In genomic region chr4:123046300-123046699, GRCm38 (mm10) we compare ENCODE assay signal across 14 mouse cellular contexts. TPM values are rescaled to one million over a fixed set of nuclear protein-coding genes. Genes with fewer than 3 reads are reported as not detected.
DNase-seq lines count a peak whose midpoint lies in the region; ATAC-seq lines count a peak whose summit lies in the region.
"Had no signal": no experiment of that assay in that cellular context is flagged by ENCODE, and none has a peak within 500 bp of the region (broad histone marks: within the 10 kb centered on the region; RNA-seq: fewer than 3 reads in every experiment).

No protein-coding gene starts in this region.

- peaks cover 72% of the 10 kb centered on the region for H3K36me3 ChIP-seq in forebrain, embryonic 12.5 days (replicated peaks)
- H3K36me3 ChIP-seq in forebrain, embryonic 13.5 days (ENCODE audit: poor library complexity, severe bottlenecking): peaks cover 83% of the 10 kb centered on the region
- H3K36me3 ChIP-seq in embryonic facial prominence, embryonic 13.5 days: peaks cover 68% of the 10 kb centered on the region

- ATAC-seq in forebrain, embryonic 12.5 days (ENCODE audit: low FRiP score): no peak
- no peak for ATAC-seq in forebrain, embryonic 13.5 days
- 0 out of 2 replicates have a peak, but pooled peaks have one; percentile 63 for ATAC-seq in embryonic facial prominence, embryonic 13.5 days (ENCODE audit: insufficient number of reproducible peaks, insufficient read depth, low FRiP score, low TSS enrichment, low read depth)
- ATAC-seq in megakaryocyte-erythroid progenitor cell, adult 5-6 weeks (replicated peaks; ENCODE audit: low FRiP score, low TSS enrichment, poor library complexity, severe bottlenecking): no peak
- ATAC-seq in erythroid progenitor cell, adult 5-6 weeks (replicated peaks; ENCODE audit: low FRiP score, poor library complexity, severe bottlenecking): no peak
- ATAC-seq: intestine, embryonic 16.5 days had no signal

- no peaks in the 10 kb centered on the region for H3K27me3 ChIP-seq in forebrain, embryonic 12.5 days
- no peaks in the 10 kb centered on the region for H3K27me3 ChIP-seq in forebrain, embryonic 13.5 days
- H3K27me3 ChIP-seq in embryonic facial prominence, embryonic 13.5 days: no peaks in the 10 kb centered on the region
- H3K27me3 ChIP-seq: liver, embryonic 13.5 days had no signal

- peak overlapping the region; percentile 32; the same call in 1 of the 2 replicates for H3K27ac ChIP-seq in forebrain, embryonic 12.5 days
- no peak overlapping the region for H3K27ac ChIP-seq in forebrain, embryonic 13.5 days
- peak overlapping the region; percentile 80 for H3K27ac ChIP-seq in embryonic facial prominence, embryonic 13.5 days
- H3K27ac ChIP-seq: liver, embryonic 13.5 days had no signal

- H3K9me3 ChIP-seq in forebrain, embryonic 12.5 days: no peaks in the 10 kb centered on the region
- H3K9me3 ChIP-seq in forebrain, embryonic 13.5 days (replicated peaks): no peaks in the 10 kb centered on the region
- H3K9me3 ChIP-seq in embryonic facial prominence, embryonic 13.5 days: no peaks in the 10 kb centered on the region
- H3K9me3 ChIP-seq: liver, embryonic 13.5 days had no signal

- peaks cover 31% of the 10 kb centered on the region for H3K4me1 ChIP-seq in forebrain, embryonic 12.5 days
- H3K4me1 ChIP-seq in forebrain, embryonic 13.5 days: peaks cover 43% of the 10 kb centered on the region
- peaks cover 15% of the 10 kb centered on the region for H3K4me1 ChIP-seq in embryonic facial prominence, embryonic 13.5 days

- H3K4me2 ChIP-seq in forebrain, embryonic 12.5 days: no peak overlapping the region
- H3K4me2 ChIP-seq in forebrain, embryonic 13.5 days: no peak overlapping the region
- H3K4me2 ChIP-seq in embryonic facial prominence, embryonic 13.5 days: no peak overlapping the region
- H3K4me2 ChIP-seq: liver, embryonic 13.5 days had no signal

- WGBS in forebrain, embryonic 12.5 days: 80% methylated on average over 3 of the region's 3 CpGs
- 79% methylated on average over 3 of the region's 3 CpGs for WGBS in forebrain, embryonic 13.5 days
- WGBS in embryonic facial prominence, embryonic 13.5 days: 70% methylated on average over 3 of the region's 3 CpGs

- no peak overlapping the region for H3K4me3 ChIP-seq in forebrain, embryonic 12.5 days (replicated peaks)
- no peak overlapping the region for H3K4me3 ChIP-seq in forebrain, embryonic 13.5 days
- H3K4me3 ChIP-seq in embryonic facial prominence, embryonic 13.5 days: no peak overlapping the region
- H3K4me3 ChIP-seq: liver, embryonic 13.5 days had no signal

- peak; percentile 53 for DNase-seq in kidney, postnatal 14 days
- peak; percentile 59 for DNase-seq in lung, postnatal 14 days
- DNase-seq in frontal cortex, adult 2 months (ENCODE audit: extremely low spot score in 1 of 2, low spot score in 1 of 2): no peak
- DNase-seq: adrenal gland, postnatal 14 days; cerebellum, adult 8-10 months; liver, embryonic 13.5 days; midbrain, embryonic 14.5 days had no signal

- H3K9ac ChIP-seq in forebrain, embryonic 12.5 days: no peak overlapping the region
- no peak overlapping the region for H3K9ac ChIP-seq in forebrain, embryonic 13.5 days
- no peak overlapping the region for H3K9ac ChIP-seq in embryonic facial prominence, embryonic 13.5 days
- H3K9ac ChIP-seq: liver, embryonic 13.5 days had no signal

RNA-seq across cellular contexts. Expression of gene Trit1, which starts 29.9 kb away (rescaled TPM):
- 29.3 and 29.7 TPM in 2 replicates for polyA plus RNA-seq in forebrain, embryonic 12.5 days (2016; fragmentation: Nextera tagmentation; extraction: Ambion mirVana)
- 26.0 and 31.9 TPM in 2 replicates for polyA plus RNA-seq in forebrain, embryonic 13.5 days (2015; fragmentation: Nextera tagmentation; extraction: Ambion mirVana)
- 19.7 and 20.8 TPM in 2 replicates for polyA plus RNA-seq in embryonic facial prominence, embryonic 13.5 days (2015; fragmentation: Nextera tagmentation; extraction: Ambion mirVana)
- 10.8 and 23.3 TPM in 2 replicates for total RNA-seq in megakaryocyte-erythroid progenitor cell, adult 5-6 weeks (2014; fragmentation: Nextera tagmentation)
- 12.3 and 24.8 TPM in 2 replicates for total RNA-seq in megakaryocyte-erythroid progenitor cell, adult 5-6 weeks (2017)
- total RNA-seq in erythroid progenitor cell, adult 5-6 weeks (2015; ENCODE audit: low replicate concordance): 1.3 and 3.6 TPM in 2 replicates
- total RNA-seq in erythroid progenitor cell, adult 5-6 weeks (2017; ENCODE audit: low replicate concordance): 6.0 and 9.9 TPM in 2 replicates
- polyA plus RNA-seq in frontal cortex, adult 2 months (2012; rRNA removed): 17.7 and 18.2 TPM in 2 replicates

RNA-seq across cellular contexts. Expression of gene Mycl, which starts 50.8 kb away (rescaled TPM):
- 84.0 and 84.3 TPM in 2 replicates for polyA plus RNA-seq in forebrain, embryonic 12.5 days (2016; fragmentation: Nextera tagmentation; extraction: Ambion mirVana)
- 59.3 and 63.3 TPM in 2 replicates for polyA plus RNA-seq in forebrain, embryonic 13.5 days (2015; fragmentation: Nextera tagmentation; extraction: Ambion mirVana)
- 29.4 and 33.4 TPM in 2 replicates for polyA plus RNA-seq in embryonic facial prominence, embryonic 13.5 days (2015; fragmentation: Nextera tagmentation; extraction: Ambion mirVana)
- total RNA-seq in megakaryocyte-erythroid progenitor cell, adult 5-6 weeks (2014; fragmentation: Nextera tagmentation): not detected in 2 replicates
- total RNA-seq in megakaryocyte-erythroid progenitor cell, adult 5-6 weeks (2017): 0.50 and 5.4 TPM in 2 replicates
- total RNA-seq in erythroid progenitor cell, adult 5-6 weeks (2015; ENCODE audit: low replicate concordance): not detected in 2 replicates
- not detected in 2 replicates for total RNA-seq in erythroid progenitor cell, adult 5-6 weeks (2017; ENCODE audit: low replicate concordance)
- polyA plus RNA-seq in frontal cortex, adult 2 months (2012; rRNA removed): 10.0 and 12.0 TPM in 2 replicates
- total RNA-seq: MEL had no signal

RNA-seq across cellular contexts. Expression of gene Bmp8b, which starts 58.7 kb away (rescaled TPM):
- polyA plus RNA-seq in forebrain, embryonic 12.5 days (2016; fragmentation: Nextera tagmentation; extraction: Ambion mirVana): 0.17 and 0.24 TPM in 2 replicates
- polyA plus RNA-seq in forebrain, embryonic 13.5 days (2015; fragmentation: Nextera tagmentation; extraction: Ambion mirVana): 0.19 and 0.25 TPM in 2 replicates
- polyA plus RNA-seq in embryonic facial prominence, embryonic 13.5 days (2015; fragmentation: Nextera tagmentation; extraction: Ambion mirVana): 0.51 and 0.58 TPM in 2 replicates
- 0.33 TPM in 1 of 2 replicates, not detected in the other for total RNA-seq in megakaryocyte-erythroid progenitor cell, adult 5-6 weeks (2014; fragmentation: Nextera tagmentation)
- total RNA-seq in megakaryocyte-erythroid progenitor cell, adult 5-6 weeks (2017): not detected in 2 replicates
- total RNA-seq in erythroid progenitor cell, adult 5-6 weeks (2015; ENCODE audit: low replicate concordance): 2.2 and 6.7 TPM in 2 replicates
- total RNA-seq in erythroid progenitor cell, adult 5-6 weeks (2017; ENCODE audit: low replicate concordance): 0.77 TPM in 1 of 2 replicates, not detected in the other
- polyA plus RNA-seq in frontal cortex, adult 2 months (2012; rRNA removed): 0.36 TPM in 2 replicates
- total RNA-seq: adrenal gland, postnatal 14 days had no signal

Comparison
In these comparisons a context has a peak if more than half of its experiments do, and no peak if none do; other contexts are left out.
1. DNase-seq: peak in kidney, postnatal 14 days (single experiment) and lung, postnatal 14 days (single experiment); none in frontal cortex, adult 2 months (0 of 2).